Mouse (Mus musculus) cerebellum, postnatal 25 days (tissue): ENCODE measurements around the gene Plekhb2.

Experiments used
- DNase-seq, 2 experiments: peaks; one replicate each; pipeline ENCODE4 v3.0.0; 2021; ENCODE audit warnings: mixed read lengths in 2 of 2

The Plekhb2 gene

GRCm38 (mm10) chr1:34834904-34835303, 14.9 kb upstream of the Plekhb2 start:
- DNase-seq, result peak in 1 of 2 experiments; percentile 3

DNA sequence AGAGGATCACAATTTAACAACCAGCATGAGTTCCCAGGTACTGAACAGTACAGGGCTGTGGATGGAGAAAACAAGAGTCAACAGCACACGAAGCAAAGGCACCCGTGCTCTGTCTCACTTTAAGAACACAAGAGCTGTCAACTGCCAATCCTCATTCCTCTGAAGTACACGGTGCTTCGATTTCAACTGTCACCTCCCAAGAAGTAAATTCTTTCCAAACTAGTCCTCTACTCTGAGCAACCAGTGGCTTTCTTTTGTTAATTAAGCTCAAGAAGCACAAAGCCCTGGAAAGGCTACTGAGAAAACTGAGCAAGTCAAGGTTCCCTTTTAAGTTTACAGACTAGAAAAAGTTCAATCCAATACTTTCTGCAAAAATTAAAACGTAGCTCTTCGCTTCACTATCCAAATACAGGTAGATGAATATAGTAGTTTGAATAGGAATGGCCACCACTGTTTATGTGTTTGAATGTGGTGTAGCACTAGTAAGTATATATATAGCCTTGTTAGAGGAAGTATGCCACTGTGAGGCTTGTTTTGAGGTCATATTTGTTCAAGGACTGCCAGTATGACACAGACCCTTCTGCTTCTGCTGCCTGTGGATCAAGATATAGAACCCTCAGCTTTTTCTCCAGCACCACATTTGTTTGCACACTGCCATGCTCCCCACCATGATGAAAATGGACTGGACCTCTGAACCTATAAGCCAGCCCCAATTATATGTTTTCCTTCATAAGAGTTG, 11.7 kb upstream of the Plekhb2 start:
- no peak for DNase-seq

GRCm38 (mm10) chr1:34839241-34839640, 10.5 kb upstream of the Plekhb2 start:
- DNase-seq, result no peak

- DNase-seq, result no peak
These were observed 7.9 kb upstream of the Plekhb2 start for GRCm38 (mm10) chr1:34841709-34842388.

DNA sequence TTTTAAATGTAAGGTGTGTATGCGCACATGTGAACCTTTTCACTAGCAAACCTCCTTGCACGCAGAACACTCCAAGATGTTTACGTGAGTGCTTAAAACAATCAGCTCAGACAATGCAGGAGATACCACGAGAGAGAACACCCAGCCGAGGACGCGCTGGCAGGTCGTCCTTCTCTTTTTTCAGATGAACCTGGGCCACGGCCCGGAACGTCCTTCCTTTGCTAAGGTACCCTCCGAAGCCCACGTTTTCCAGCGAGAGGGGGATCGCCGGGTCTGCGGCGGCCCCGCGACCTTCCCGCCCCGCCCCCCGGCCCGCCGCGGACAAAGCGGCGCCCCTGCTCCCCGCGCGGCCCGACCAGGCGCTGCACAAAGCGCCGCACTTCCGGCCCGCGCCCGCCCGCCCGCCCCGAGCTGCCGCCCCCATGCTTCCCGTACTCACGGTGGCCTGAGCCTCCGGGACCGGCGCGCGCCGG, 7.4 kb upstream of the Plekhb2 start:
- peak in 1 of 2 experiments; percentile 76 for DNase-seq

GRCm38 (mm10) chr1:34842887-34843618, 6.7 kb upstream of the Plekhb2 start, which contains the start of gene Fam168b:
Gene Fam168b (minus strand): TSS chr1:34843065.
- peak; percentile 93 to 95 for DNase-seq

GRCm38 (mm10) chr1:34847070-34847469, 2.7 kb upstream of the Plekhb2 start:
- no peak for DNase-seq

DNA sequence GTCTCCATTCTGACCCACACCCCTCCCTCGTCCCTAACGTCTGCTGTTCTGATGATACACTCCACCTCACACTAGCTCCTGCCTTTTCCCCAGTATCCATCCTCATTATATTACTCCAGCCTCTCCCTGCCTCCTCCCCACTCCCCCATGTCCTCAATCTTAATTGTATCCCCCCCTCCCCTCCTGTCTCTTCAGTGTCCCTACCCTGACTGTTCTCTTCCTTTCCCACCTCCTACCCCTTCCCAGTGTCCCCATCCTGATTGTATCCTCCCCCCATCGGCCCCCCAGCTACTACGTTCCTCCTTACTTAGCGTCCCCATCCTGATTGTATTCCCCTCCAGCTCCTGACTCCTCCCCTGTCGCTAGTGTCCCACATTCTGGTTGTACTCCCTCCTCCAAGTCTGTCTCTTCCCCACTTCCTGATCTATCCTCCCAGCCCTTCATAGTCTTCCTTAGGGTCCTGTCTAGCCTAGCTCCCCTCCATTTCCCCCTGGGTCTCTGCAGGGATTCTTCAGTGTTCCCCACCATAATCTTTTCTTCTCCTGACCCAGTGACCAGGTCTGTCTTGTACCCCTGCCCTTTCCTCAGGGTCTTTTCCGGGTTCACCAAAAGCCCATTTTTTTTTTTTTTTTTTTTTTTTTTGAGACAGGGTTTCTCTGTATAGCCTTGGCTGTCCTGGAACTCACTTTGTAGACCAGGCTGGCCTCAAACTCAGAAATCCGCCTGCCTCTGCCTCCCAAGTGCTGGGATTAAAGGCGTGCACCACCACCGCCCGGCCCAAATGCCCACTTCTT, 764 bp downstream of the Plekhb2 start:
- peak; percentile 24 to 46 for DNase-seq

DNA sequence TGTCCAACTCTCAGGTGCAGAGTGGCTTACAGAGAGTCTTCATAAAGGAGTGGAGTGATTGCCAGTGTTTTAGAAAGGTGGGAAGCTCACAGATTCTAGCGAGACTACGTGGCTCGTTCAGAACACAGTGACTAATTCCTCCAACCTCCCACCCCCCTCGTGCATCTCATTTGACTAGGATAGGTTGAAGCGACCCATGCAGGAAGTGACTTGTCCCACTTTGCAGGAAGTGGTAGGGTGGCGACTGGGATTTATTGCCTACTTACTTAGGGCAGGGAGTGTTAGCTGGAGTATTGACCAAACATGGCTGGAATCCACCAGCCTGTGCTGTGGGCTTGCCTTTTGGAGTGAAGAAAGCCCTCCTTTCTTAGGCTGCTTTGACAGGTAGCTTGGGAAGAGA, 1.8 kb downstream of the Plekhb2 start:
- DNase-seq, result no peak

DNA sequence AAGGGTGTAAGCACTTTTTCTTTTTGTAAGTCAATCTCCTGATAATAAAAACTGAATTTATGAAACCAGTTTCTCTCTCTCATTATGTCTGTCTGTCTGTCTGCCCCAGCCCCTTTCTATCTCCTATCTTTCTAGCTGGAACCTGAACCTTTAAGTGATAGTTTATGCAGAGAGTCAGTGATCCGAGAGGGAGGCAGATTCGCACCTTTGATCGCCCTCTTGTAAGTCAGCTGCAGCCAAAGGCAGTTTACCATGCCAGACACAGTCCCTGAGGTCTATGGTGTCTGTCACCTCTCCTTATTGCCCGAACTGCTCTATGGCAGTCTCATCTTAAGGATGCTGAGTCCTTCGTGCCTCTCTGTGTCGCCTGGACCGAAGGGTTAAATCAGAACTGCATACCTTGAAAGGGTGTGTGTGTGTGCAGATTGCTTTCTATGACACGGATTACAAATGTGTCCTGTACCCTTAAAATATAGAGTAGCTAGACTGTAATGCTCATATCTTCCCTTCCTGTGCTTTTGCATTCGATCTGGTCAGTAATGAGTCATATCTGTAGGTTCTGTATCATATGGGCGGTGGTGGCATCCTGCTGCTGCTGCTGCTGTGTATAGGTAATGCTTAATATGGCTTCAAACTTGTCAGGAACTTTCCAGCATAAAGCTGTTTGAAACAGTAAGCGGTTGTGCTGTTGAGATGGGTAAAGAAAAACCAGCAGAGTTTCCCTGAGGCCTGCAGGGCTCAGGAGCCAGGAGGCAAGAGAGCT, 2.5 kb downstream of the Plekhb2 start:
- no peak for DNase-seq

- DNase-seq, result no peak
These were observed 4.0 kb downstream of the Plekhb2 start for GRCm38 (mm10) chr1:34853786-34854185.

- no peak for DNase-seq
These were observed 5.4 kb downstream of the Plekhb2 start for GRCm38 (mm10) chr1:34855056-34855739.

DNA sequence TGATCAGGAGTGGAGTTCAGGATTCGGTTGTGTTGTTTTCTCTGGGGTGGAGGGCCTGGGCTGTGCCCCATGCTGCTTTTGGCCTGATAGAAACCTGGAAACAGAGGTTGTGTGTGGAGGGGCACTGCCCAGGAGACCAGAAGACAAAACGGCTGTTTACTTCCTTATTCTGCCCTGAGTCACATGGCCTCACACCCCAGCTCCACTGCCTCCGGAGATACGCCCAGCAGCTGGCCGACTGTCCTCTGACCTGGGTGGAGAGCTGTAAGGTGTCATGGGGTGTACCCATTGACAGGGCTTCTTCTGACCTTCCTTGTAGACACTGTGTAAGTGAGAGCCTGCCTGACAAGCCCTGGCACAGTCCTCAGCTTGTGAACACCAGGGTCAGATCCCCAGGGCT, 8.9 kb downstream of the Plekhb2 start:
- no peak for DNase-seq

DNA sequence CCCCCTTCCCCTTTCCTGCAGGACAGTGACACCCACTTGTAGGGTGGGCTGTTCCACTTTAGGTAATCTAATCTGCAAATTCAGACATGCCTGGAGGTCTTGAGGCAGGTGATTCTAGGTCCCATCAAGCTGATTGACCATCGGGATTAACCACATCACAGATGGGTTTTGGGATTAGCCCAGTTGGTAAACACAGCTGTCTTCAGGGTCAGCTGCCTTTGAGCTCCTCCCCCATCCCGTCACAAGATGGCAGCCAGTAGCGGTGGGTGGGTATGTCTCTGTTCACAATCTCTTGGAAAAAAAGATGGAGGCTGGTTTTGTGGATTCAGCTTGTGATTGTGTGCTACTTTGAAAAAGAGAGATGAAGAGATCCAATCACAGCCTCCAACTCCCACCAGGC, 10.0 kb downstream of the Plekhb2 start:
- DNase-seq, result no peak

- no peak for DNase-seq
These were observed 10.4 kb downstream of the Plekhb2 start for GRCm38 (mm10) chr1:34860205-34860604.

GRCm38 (mm10) chr1:34862877-34863276, 13.1 kb downstream of the Plekhb2 start:
- no peak for DNase-seq

- DNase-seq, result no peak
These were observed 13.5 kb downstream of the Plekhb2 start for GRCm38 (mm10) chr1:34863323-34863722.

DNA sequence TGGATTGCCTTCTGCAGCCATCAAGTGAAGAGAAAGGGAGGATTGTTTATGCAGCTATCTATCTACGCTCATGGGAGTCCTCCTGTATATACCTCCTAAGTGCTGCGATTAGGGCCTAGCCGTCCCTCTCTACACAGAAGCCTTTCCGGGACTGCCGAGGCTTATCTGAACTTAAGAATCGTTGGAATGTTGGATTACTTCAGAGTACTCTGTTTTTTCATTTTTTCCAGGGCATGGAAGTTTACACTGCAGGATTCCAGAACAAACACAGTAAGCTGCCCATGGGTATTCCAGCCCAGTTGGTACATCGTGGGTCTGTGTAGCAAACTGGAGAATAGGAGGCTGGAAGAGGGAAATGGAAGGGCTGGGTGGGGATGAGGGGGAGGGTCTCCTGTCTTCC, 14.5 kb downstream of the Plekhb2 start:
- no peak for DNase-seq

GRCm38 (mm10) chr1:34865866-34866265, 16.1 kb downstream of the Plekhb2 start:
- no peak for DNase-seq

GRCm38 (mm10) chr1:34866815-34867573, 17.2 kb downstream of the Plekhb2 start:
- DNase-seq, result peak; percentile 87 to 93
